Mouse (Mus musculus) kidney, postnatal 0 days (tissue): Measurements from ENCODE around the gene Gtf2h3. TPM values are rescaled to one million over a fixed set of nuclear protein-coding genes. Genes with fewer than 3 reads are reported as not detected.
"Not testable (repeated sequence)": the region's sequence is repeated elsewhere in the genome, so short reads cannot be mapped to it uniquely, and the experiment has no call there.

Source experiments
- ATAC-seq: fragments of 200-750 bp; cut with Nextera tagmentation; replicated peaks from 2 replicates; pipeline ENCODE4 v1.8.0; 2017; ENCODE audit warnings: low read depth, moderate number of reproducible peaks, moderate TSS enrichment, moderate library complexity; ENCODE audit not compliant: low FRiP score
- DNase-seq: peaks from one replicate; pipeline ENCODE4 v3.0.0-alpha.2; 2016; ENCODE audit warnings: low spot score
- H3K27ac ChIP-seq: fragments of 300-500 bp; sonication (generic); 2 replicates; pipeline ENCODE4 v1.5.1; 2014; ENCODE audit warnings: mild to moderate bottlenecking
- H3K27me3 ChIP-seq: fragments of 300-500 bp; sonication (generic); 2 replicates; pipeline ENCODE4 v1.6.1; 2014; ENCODE audit warnings: low read length, mixed read lengths; ENCODE audit not compliant: insufficient read depth
- H3K36me3 ChIP-seq: fragments of 300-500 bp; sonication (generic); 2 replicates; pipeline ENCODE4 v1.6.1; 2014; ENCODE audit warnings: low read length, mixed read lengths; ENCODE audit not compliant: insufficient read depth
- H3K4me1 ChIP-seq: fragments of 300-500 bp; sonication (generic); replicated peaks from 2 replicates; pipeline ENCODE4 v1.6.1; 2014; ENCODE audit warnings: antibody characterized with exemption, low read length, mixed read lengths; ENCODE audit not compliant: insufficient read depth
- H3K4me2 ChIP-seq: fragments of 300-500 bp; sonication (generic); 2 replicates; pipeline ENCODE4 v1.6.1; 2014; ENCODE audit warnings: mild to moderate bottlenecking, low read length, moderate library complexity, mixed read lengths
- H3K4me3 ChIP-seq: fragments of 300-500 bp; sonication (generic); replicated peaks from 2 replicates; pipeline ENCODE4 v1.5.1; 2014; ENCODE audit warnings: low read depth, low read length
- H3K9ac ChIP-seq: fragments of 300-500 bp; sonication (generic); 2 replicates; pipeline ENCODE4 v1.6.1; 2014; ENCODE audit warnings: low read depth, low read length
- H3K9me3 ChIP-seq: fragments of 300-500 bp; sonication (generic); replicated peaks from 2 replicates; pipeline ENCODE4 v1.6.1; 2016; ENCODE audit warnings: low read length, inconsistent platforms, mixed read lengths
- CTCF ChIP-seq: IDR thresholded peaks from 2 replicates; pipeline ENCODE4 v1.5.1; 2016; ENCODE audit warnings: antibody characterized with exemption, low read depth, mild to moderate bottlenecking, moderate library complexity
- WGBS: fragments of 180-500 bp; shearing (Covaris S2); extraction: QIAGEN DNeasy Blood & Tissue Kit; methylation state at CpG from one replicate; pipeline ENCODE4 v1.1.7; 2014; 5-methylcytosine and 5-hydroxymethylcytosine counted together
- polyA plus RNA-seq: library from polyadenylated mRNA; unstranded; fragments of >200 nt; fragmentation: Nextera tagmentation; extraction: Ambion mirVana; gene quantifications from 2 replicates; pipeline ENCODE4 v1.2.1, GENCODE M21; 2015

The Gtf2h3 gene
- polyA plus RNA-seq, 1 experiment from 2014 or later: 44.6 TPM

DNA sequence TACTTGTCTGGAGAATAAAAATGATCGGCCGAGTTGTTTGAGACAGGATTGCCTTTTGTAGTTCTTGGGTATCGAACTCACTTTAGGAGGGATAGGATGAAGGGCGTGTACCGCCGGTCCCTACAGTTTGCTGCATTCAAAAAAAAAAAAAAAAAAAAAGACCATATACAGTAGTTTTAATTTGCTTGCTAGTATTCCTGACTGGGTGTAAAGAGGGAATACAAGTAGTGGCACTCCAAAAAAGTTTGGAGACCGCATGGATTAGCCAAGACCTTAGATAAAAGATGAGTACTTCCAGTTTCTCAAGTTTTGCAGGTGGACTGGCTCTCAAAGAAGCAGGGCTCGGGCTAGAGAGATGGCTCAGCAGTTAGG lies 37.4 kb upstream of the Gtf2h3 start:
- ATAC-seq (no peak), DNase-seq (no peak)
- H3K27ac ChIP-seq: peak overlapping the region; percentile 94; the same call in 1 of the 2 replicates
- 11% methylated on average over 8 of the region's 8 CpGs for WGBS
- peak overlapping the region; percentile 86 for H3K4me3 ChIP-seq
- H3K4me1 ChIP-seq: 0 out of 2 replicates have a peak, but pooled peaks cover 8% of the 10 kb centered on the region
- H3K9ac ChIP-seq: peak overlapping the region; percentile 93
- no peaks in the 10 kb centered on the region for H3K9me3 ChIP-seq
- H3K36me3 ChIP-seq: peaks cover 22% of the 10 kb centered on the region
- no peaks in the 10 kb centered on the region for H3K27me3 ChIP-seq
- H3K4me2 ChIP-seq: peak overlapping the region; percentile 66
- TF ChIP-seq CTCF: no peak

GRCm38 (mm10) chr5:124550737-124551136 lies 28.2 kb upstream of the Gtf2h3 start:
- WGBS: 86% methylated on average over 4 of the region's 4 CpGs
- H3K27me3 ChIP-seq, H3K9ac ChIP-seq, H3K9me3 ChIP-seq, H3K27ac ChIP-seq, ATAC-seq, DNase-seq, H3K4me1 ChIP-seq, H3K4me2 ChIP-seq, H3K4me3 ChIP-seq: not testable (repeated sequence)
- H3K36me3 ChIP-seq: peaks cover 24% of the 10 kb centered on the region

DNA sequence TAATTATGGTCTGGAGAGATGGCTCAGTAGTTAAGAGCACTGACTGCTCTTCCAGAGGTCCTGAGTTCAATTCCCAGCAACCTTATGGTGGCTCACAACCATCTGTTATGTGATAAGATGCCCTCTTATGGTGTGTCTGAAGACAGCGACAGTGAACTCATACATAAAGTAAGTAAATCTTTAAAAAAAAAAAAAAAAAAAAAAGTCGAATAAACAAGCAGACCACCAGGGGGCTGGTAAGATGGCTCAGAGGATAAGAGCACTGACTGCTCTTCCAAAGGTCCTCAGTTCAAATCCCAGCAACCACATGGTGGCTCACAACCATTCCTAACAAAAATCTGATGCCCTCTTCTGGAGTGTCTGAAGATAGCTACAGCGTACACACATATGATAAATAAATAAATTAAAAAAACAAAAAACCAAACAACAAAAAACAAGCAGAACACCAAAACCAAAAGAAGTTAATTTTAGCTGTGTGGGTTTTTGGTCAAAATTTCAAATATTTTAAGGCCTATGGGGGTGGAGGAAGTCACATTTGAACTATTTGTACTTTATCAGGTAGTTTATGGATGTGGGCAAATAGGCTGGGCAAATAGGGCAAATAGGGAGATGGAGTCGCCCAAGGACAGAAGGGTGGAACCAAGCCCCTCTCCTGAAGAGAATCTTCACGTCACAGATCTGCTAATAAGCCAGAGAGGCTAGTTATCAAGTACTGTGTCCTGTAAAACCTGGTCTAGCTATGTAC lies 27.4 kb upstream of the Gtf2h3 start:
- Histone ChIP-seq H3K36me3 (peaks cover 22% of the 10 kb centered on the region), H3K4me2 (peak overlapping the region; percentile 82), H3K4me3 (peak overlapping the region; percentile 91), H3K27ac (peak overlapping the region; percentile 89), H3K9ac (peak overlapping the region; percentile 76; the same call in 1 of the 2 replicates)
- 30% methylated on average over 5 of the region's 5 CpGs for WGBS
- H3K27me3 ChIP-seq, ATAC-seq, H3K9me3 ChIP-seq, DNase-seq, H3K4me1 ChIP-seq: not testable (repeated sequence)
- peak; percentile 47 for TF ChIP-seq CTCF

GRCm38 (mm10) chr5:124552094-124552472 lies 26.9 kb upstream of the Gtf2h3 start:
- Histone ChIP-seq H3K4me1 (no peaks in the 10 kb centered on the region), H3K9me3 (no peaks in the 10 kb centered on the region), H3K36me3 (peaks cover 27% of the 10 kb centered on the region), H3K9ac (peak overlapping the region; percentile 76), H3K4me3 (peak overlapping the region; percentile 91), H3K4me2 (peak overlapping the region; percentile 82), H3K27me3 (no peaks in the 10 kb centered on the region), H3K27ac (peak overlapping the region; percentile 89)
- DNase-seq (peak; percentile 50), ATAC-seq (no peak)
- 3% methylated on average over 9 of the region's 9 CpGs for WGBS
- no peak for TF ChIP-seq CTCF

- H3K4me1 ChIP-seq: no peaks in the 10 kb centered on the region
- DNase-seq (peak; percentile 96), ATAC-seq (peak; percentile 86)
- peak; percentile 49 for TF ChIP-seq CTCF
- peak within 1 kb of the TSS; percentile 91 for H3K4me3 ChIP-seq
- under 1% methylated on average over 61 of the region's 66 CpGs for WGBS
- peak within 1 kb of the TSS; percentile 76 for H3K9ac ChIP-seq
- no peaks in the 10 kb centered on the region for H3K27me3 ChIP-seq
- H3K9me3 ChIP-seq: no peaks in the 10 kb centered on the region
- peaks cover 31% of the 10 kb centered on the region for H3K36me3 ChIP-seq
- peak within 1 kb of the TSS; percentile 89 for H3K27ac ChIP-seq
- peak within 1 kb of the TSS; percentile 82 for H3K4me2 ChIP-seq
These were observed 26.2 kb upstream of the Gtf2h3 start, which contains the start of gene Ddx55 for GRCm38 (mm10) chr5:124552558-124553307. Gene Ddx55 (plus strand): TSS chr5:124552864.

DNA sequence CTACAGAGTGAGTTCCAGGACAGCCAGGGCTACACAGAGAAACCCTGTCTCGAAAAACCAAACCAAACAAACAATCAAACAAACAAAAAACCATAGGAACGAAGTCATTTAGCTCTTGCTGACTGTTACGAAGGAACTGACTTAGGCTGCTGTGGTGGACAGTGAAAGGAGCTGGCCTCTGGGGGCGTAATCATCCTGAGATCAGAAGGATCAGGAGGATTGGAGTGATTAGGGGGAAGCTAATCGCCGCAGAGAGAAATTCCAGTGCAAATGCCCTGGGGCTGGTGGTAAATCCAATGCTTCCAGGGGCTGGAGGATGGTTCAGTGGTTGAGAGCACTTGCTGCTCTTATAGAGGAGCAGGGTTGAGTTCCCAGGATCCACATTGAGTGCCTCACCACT lies 25.3 kb upstream of the Gtf2h3 start:
- ATAC-seq (no peak), DNase-seq (no peak)
- no peak for TF ChIP-seq CTCF
- Histone ChIP-seq H3K4me1 (no peaks in the 10 kb centered on the region), H3K27ac (no peak overlapping the region), H3K9ac (no peak overlapping the region), H3K27me3 (no peaks in the 10 kb centered on the region), H3K36me3 (peaks cover 32% of the 10 kb centered on the region), H3K9me3 (no peaks in the 10 kb centered on the region), H3K4me3 (no peak overlapping the region), H3K4me2 (peak overlapping the region; percentile 82)
- 75% methylated on average over 6 of the region's 6 CpGs for WGBS
